Mouse (Mus musculus): ENCODE measurements around the gene Tcerg1l. TPM values are rescaled to one million over a fixed set of nuclear protein-coding genes. Genes with fewer than 3 reads are reported as not detected.

Tcerg1l gene
- total and polyA plus RNA-seq, 3 experiments = not detected

- no peaks in the 10 kb centered on the region for H3K27me3 ChIP-seq (ENCODE audit: control insufficient read depth in 1 of 2, insufficient read depth in 2 of 2, low read length in 2 of 2)
- no peak overlapping the region for H3K4me3 ChIP-seq (ENCODE audit: control insufficient read depth in 1 of 2, insufficient read depth in 1 of 2, low read depth in 2 of 2, low read length in 2 of 2)
- no peaks in the 10 kb centered on the region for H3K79me2 ChIP-seq (ENCODE audit: control insufficient read depth, insufficient read depth, low read length, poor library complexity)
- H3K9me3 ChIP-seq (replicated peaks; ENCODE audit: insufficient read depth, low read length) = no peaks in the 10 kb centered on the region
- DNase-seq (ENCODE audit: low read depth, low spot score) = no peak
- H3K4me1 ChIP-seq (ENCODE audit: control insufficient read depth in 1 of 2, insufficient read depth in 2 of 2, low read length in 2 of 2) = no peaks in the 10 kb centered on the region
- H3K36me3 ChIP-seq (ENCODE audit: control insufficient read depth in 1 of 2, insufficient read depth in 2 of 2, low read length in 2 of 2) = no peaks in the 10 kb centered on the region
- no peak for TF ChIP-seq POLR2AphosphoS2 (IDR thresholded peaks at IDR 0.05; ENCODE audit: low read length)
- TF ChIP-seq CTCF (IDR thresholded peaks at IDR 0.05 in 2 of 3, conservative IDR thresholded peaks at IDR 0.05 in 1 of 3; ENCODE audit: control insufficient read depth in 1 of 3, insufficient read depth in 1 of 3, low read depth in 2 of 3, low read length in 3 of 3, poor library complexity in 1 of 3, severe bottlenecking in 1 of 3) = no peak
- no peak overlapping the region for H3K27ac ChIP-seq (ENCODE audit: control insufficient read depth, low read depth, low read length)
- no peak overlapping the region for H3K9ac ChIP-seq (ENCODE audit: control insufficient read depth, low read depth, low read length, poor library complexity, severe bottlenecking)
These were observed 32.4 kb upstream of the Tcerg1l start for GRCm38 (mm10) chr7:138429916-138430315.

GRCm38 (mm10) chr7:138428826-138429225, 31.3 kb upstream of the Tcerg1l start:
- no peaks in the 10 kb centered on the region for H3K4me1 ChIP-seq (ENCODE audit: control insufficient read depth in 1 of 2, insufficient read depth in 2 of 2, low read length in 2 of 2)
- no peak overlapping the region for H3K9ac ChIP-seq (ENCODE audit: control insufficient read depth, low read depth, low read length, poor library complexity, severe bottlenecking)
- peak in 1 of 3 experiments; percentile 9; a peak in 1 of 6 replicates for TF ChIP-seq CTCF (IDR thresholded peaks at IDR 0.05 in 2 of 3, conservative IDR thresholded peaks at IDR 0.05 in 1 of 3; ENCODE audit: control insufficient read depth in 1 of 3, insufficient read depth in 1 of 3, low read depth in 2 of 3, low read length in 3 of 3, poor library complexity in 1 of 3, severe bottlenecking in 1 of 3)
- TF ChIP-seq BHLHE40 (IDR thresholded peaks at IDR 0.05; ENCODE audit: borderline replicate concordance, low read depth, low read length) = no peak
- TF ChIP-seq USF2 (IDR thresholded peaks at IDR 0.05; ENCODE audit: borderline replicate concordance in 1 of 2, insufficient read depth in 1 of 2, low read depth in 1 of 2, low read length in 2 of 2) = no peak
- H3K4me3 ChIP-seq (ENCODE audit: control insufficient read depth in 1 of 2, insufficient read depth in 1 of 2, low read depth in 2 of 2, low read length in 2 of 2) = no peak overlapping the region
- DNase-seq (ENCODE audit: low read depth, low spot score) = no peak
- no peaks in the 10 kb centered on the region for H3K79me2 ChIP-seq (ENCODE audit: control insufficient read depth, insufficient read depth, low read length, poor library complexity)
- no peak overlapping the region for H3K27ac ChIP-seq (ENCODE audit: control insufficient read depth, low read depth, low read length)
- H3K36me3 ChIP-seq (ENCODE audit: control insufficient read depth in 1 of 2, insufficient read depth in 2 of 2, low read length in 2 of 2) = no peaks in the 10 kb centered on the region
- H3K27me3 ChIP-seq (ENCODE audit: control insufficient read depth in 1 of 2, insufficient read depth in 2 of 2, low read length in 2 of 2) = no peaks in the 10 kb centered on the region
- H3K9me3 ChIP-seq (replicated peaks; ENCODE audit: insufficient read depth, low read length) = no peaks in the 10 kb centered on the region

- H3K4me3 ChIP-seq (ENCODE audit: control insufficient read depth in 1 of 2, insufficient read depth in 1 of 2, low read depth in 2 of 2, low read length in 2 of 2) = no peak overlapping the region
- H3K9ac ChIP-seq (ENCODE audit: control insufficient read depth, low read depth, low read length, poor library complexity, severe bottlenecking) = no peak overlapping the region
- no peaks in the 10 kb centered on the region for H3K79me2 ChIP-seq (ENCODE audit: control insufficient read depth, insufficient read depth, low read length, poor library complexity)
- H3K9me3 ChIP-seq (replicated peaks; ENCODE audit: insufficient read depth, low read length) = no peaks in the 10 kb centered on the region
- no peak for TF ChIP-seq MXI1 (IDR thresholded peaks at IDR 0.05; ENCODE audit: low read depth, low read length)
- TF ChIP-seq SIN3A (IDR thresholded peaks at IDR 0.05; ENCODE audit: low read length) = no peak
- no peak for TF ChIP-seq BHLHE40 (IDR thresholded peaks at IDR 0.05; ENCODE audit: borderline replicate concordance, low read depth, low read length)
- no peak for TF ChIP-seq TCF12 (IDR thresholded peaks at IDR 0.05; ENCODE audit: low read depth, low read length)
- no peak for TF ChIP-seq ELF1 (IDR thresholded peaks at IDR 0.05; ENCODE audit: low read depth, low read length)
- no peak for TF ChIP-seq RAD21 (IDR thresholded peaks at IDR 0.05; ENCODE audit: low read depth, low read length)
- TF ChIP-seq MYC (IDR thresholded peaks at IDR 0.05; ENCODE audit: low read depth, low read length) = no peak
- no peak for TF ChIP-seq MEF2A (IDR thresholded peaks at IDR 0.05; ENCODE audit: extremely low read depth, insufficient replicate concordance, low read depth, low read length, poor library complexity, severe bottlenecking)
- no peak for TF ChIP-seq CTCF (IDR thresholded peaks at IDR 0.05 in 2 of 3, conservative IDR thresholded peaks at IDR 0.05 in 1 of 3; ENCODE audit: control insufficient read depth in 1 of 3, insufficient read depth in 1 of 3, low read depth in 2 of 3, low read length in 3 of 3, poor library complexity in 1 of 3, severe bottlenecking in 1 of 3)
- TF ChIP-seq E2F4 (IDR thresholded peaks at IDR 0.05; ENCODE audit: borderline replicate concordance, low read depth, low read length) = no peak
- TF ChIP-seq HCFC1 (IDR thresholded peaks at IDR 0.05; ENCODE audit: low read depth, low read length) = no peak
- no peak for TF ChIP-seq USF2 (IDR thresholded peaks at IDR 0.05; ENCODE audit: borderline replicate concordance in 1 of 2, insufficient read depth in 1 of 2, low read depth in 1 of 2, low read length in 2 of 2)
- TF ChIP-seq CHD2 (IDR thresholded peaks at IDR 0.05; ENCODE audit: low read length) = no peak
- no peak overlapping the region for H3K27ac ChIP-seq (ENCODE audit: control insufficient read depth, low read depth, low read length)
- no peaks in the 10 kb centered on the region for H3K27me3 ChIP-seq (ENCODE audit: control insufficient read depth in 1 of 2, insufficient read depth in 2 of 2, low read length in 2 of 2)
- H3K4me1 ChIP-seq (ENCODE audit: control insufficient read depth in 1 of 2, insufficient read depth in 2 of 2, low read length in 2 of 2) = no peaks in the 10 kb centered on the region
- H3K36me3 ChIP-seq (ENCODE audit: control insufficient read depth in 1 of 2, insufficient read depth in 2 of 2, low read length in 2 of 2) = no peaks in the 10 kb centered on the region
- no peak for DNase-seq (ENCODE audit: low read depth, low spot score)
These were observed 29.9 kb upstream of the Tcerg1l start for GRCm38 (mm10) chr7:138427441-138427840.
